14 mouse cellular contexts compared by ENCODE assay signal in the genomic region with DNA sequence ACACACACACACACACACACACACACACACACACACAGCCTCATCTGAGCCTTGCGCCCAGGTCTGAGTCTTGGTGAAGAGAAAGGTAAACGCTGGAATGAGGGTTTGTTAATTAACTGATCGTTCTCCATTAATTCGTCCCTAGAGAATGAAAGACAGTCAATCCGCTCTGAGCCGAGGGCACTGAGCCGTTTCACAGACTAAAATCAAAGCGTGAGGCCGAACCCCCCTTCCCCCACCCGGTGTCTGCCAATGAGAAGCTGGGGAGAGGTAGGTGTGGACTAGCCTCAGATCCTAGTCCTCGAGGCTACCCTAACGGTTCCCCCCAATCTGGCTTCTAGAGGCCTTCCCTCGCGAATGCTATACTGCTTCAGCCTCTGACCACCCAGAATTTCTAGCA. TPM values are rescaled to one million over a fixed set of nuclear protein-coding genes. Genes with fewer than 3 reads are reported as not detected.
A peak's percentile ranks its signal among the peaks of the same experiment; 100 is the strongest.
DNase-seq lines count a peak whose midpoint lies in the region; ATAC-seq lines count a peak whose summit lies in the region.
"Had no signal": no experiment of that assay in that cellular context is flagged by ENCODE, and none has a peak within 500 bp of the region (broad histone marks: within the 10 kb centered on the region; RNA-seq: fewer than 3 reads in every experiment).

No protein-coding gene starts in this region.

- 0 out of 2 replicates have a peak, but pooled peaks have one; percentile 9 for ATAC-seq in kidney, embryonic 16.5 days (ENCODE audit: low FRiP score, low TSS enrichment)
- ATAC-seq in hindbrain, embryonic 13.5 days (ENCODE audit: low FRiP score), result no peak
- ATAC-seq in liver, embryonic 16.5 days (ENCODE audit: low read depth), result no peak
- ATAC-seq in neural tube, embryonic 14.5 days (ENCODE audit: low read depth), result no peak
- ATAC-seq: lung, postnatal 0 days; Patski had no signal

- WGBS in kidney, embryonic 16.5 days, result 2% methylated on average over 14 of the region's 14 CpGs
- WGBS in hindbrain, embryonic 13.5 days, result 2% methylated on average over 14 of the region's 14 CpGs
- 5% methylated on average over 14 of the region's 14 CpGs for WGBS in liver, embryonic 16.5 days (ENCODE audit: insufficient replicate concordance)
- under 1% methylated on average over 14 of the region's 14 CpGs for WGBS in neural tube, embryonic 14.5 days

- H3K4me1 ChIP-seq in kidney, embryonic 16.5 days (ENCODE audit: insufficient read depth, low read length), result peaks cover 29% of the 10 kb centered on the region
- peaks cover 60% of the 10 kb centered on the region for H3K4me1 ChIP-seq in hindbrain, embryonic 13.5 days (replicated peaks)
- H3K4me1 ChIP-seq in liver, embryonic 16.5 days (ENCODE audit: control insufficient read depth, low read depth, low read length), result no peaks in the 10 kb centered on the region; the same call in 1 of the 2 replicates
- H3K4me1 ChIP-seq in neural tube, embryonic 14.5 days (ENCODE audit: control insufficient read depth, insufficient read depth, low read length), result peaks cover 17% of the 10 kb centered on the region

- no peaks in the 10 kb centered on the region for H3K9me3 ChIP-seq in kidney, embryonic 16.5 days (ENCODE audit: low read length)
- no peaks in the 10 kb centered on the region for H3K9me3 ChIP-seq in hindbrain, embryonic 13.5 days
- no peaks in the 10 kb centered on the region for H3K9me3 ChIP-seq in liver, embryonic 16.5 days (replicated peaks; ENCODE audit: control insufficient read depth, low read length)
- H3K9me3 ChIP-seq in neural tube, embryonic 14.5 days (ENCODE audit: control insufficient read depth, low read length), result no peaks in the 10 kb centered on the region
- H3K9me3 ChIP-seq: heart, embryonic 12.5 days had no signal

- 0 out of 2 replicates have a peak overlapping the region, but pooled peaks have one; percentile 74 for H3K4me2 ChIP-seq in kidney, embryonic 16.5 days (replicated peaks; ENCODE audit: low read depth, low read length)
- peak overlapping the region; percentile 87 for H3K4me2 ChIP-seq in hindbrain, embryonic 13.5 days
- H3K4me2 ChIP-seq in liver, embryonic 16.5 days (ENCODE audit: low read depth, low read length), result peak overlapping the region; percentile 41; the same call in 1 of the 2 replicates
- 0 out of 2 replicates have a peak overlapping the region, but pooled peaks have one; percentile 89 for H3K4me2 ChIP-seq in neural tube, embryonic 14.5 days (ENCODE audit: low read depth, low read length)

- no peak overlapping the region for H3K27ac ChIP-seq in kidney, embryonic 16.5 days (ENCODE audit: low read length)
- H3K27ac ChIP-seq in hindbrain, embryonic 13.5 days, result peak overlapping the region; percentile 82
- peak overlapping the region; percentile 44 for H3K27ac ChIP-seq in liver, embryonic 16.5 days (ENCODE audit: low read length)
- H3K27ac ChIP-seq in neural tube, embryonic 14.5 days (ENCODE audit: low read depth, low read length), result no peak overlapping the region
- H3K27ac ChIP-seq: gastrocnemius, adult 2 months; left cerebral cortex, adult 2 months had no signal

- H3K27me3 ChIP-seq in kidney, embryonic 16.5 days (ENCODE audit: insufficient read depth, low read length), result peaks cover 97% of the 10 kb centered on the region
- peaks cover 95% of the 10 kb centered on the region for H3K27me3 ChIP-seq in hindbrain, embryonic 13.5 days
- H3K27me3 ChIP-seq in liver, embryonic 16.5 days (ENCODE audit: control insufficient read depth, insufficient read depth, low read depth, low read length), result peaks cover 87% of the 10 kb centered on the region
- peaks cover 49% of the 10 kb centered on the region for H3K27me3 ChIP-seq in neural tube, embryonic 14.5 days (ENCODE audit: control insufficient read depth, insufficient read depth, low read length)

- DNase-seq in kidney, adult 11 months, result no peak
- no peak for DNase-seq in left cerebral cortex, adult 8-10 months (ENCODE audit: low spot score in 2 of 2)
- DNase-seq in thymus, postnatal 10 days (ENCODE audit: low spot score in 2 of 2), result no peak
- DNase-seq: adrenal gland, adult 2 months; cerebellum, postnatal 25 days; gastrocnemius, adult 2 months had no signal

- no peak overlapping the region for H3K4me3 ChIP-seq in kidney, embryonic 16.5 days (ENCODE audit: low read length)
- H3K4me3 ChIP-seq in hindbrain, embryonic 13.5 days, result peak overlapping the region; percentile 54
- peak overlapping the region; percentile 60 for H3K4me3 ChIP-seq in liver, embryonic 16.5 days (ENCODE audit: low read depth, low read length)
- H3K4me3 ChIP-seq in neural tube, embryonic 14.5 days (ENCODE audit: low read depth, low read length), result peak overlapping the region; percentile 41; the same call in 1 of the 2 replicates
- H3K4me3 ChIP-seq: gastrocnemius, adult 2 months; left cerebral cortex, adult 2 months had no signal

- no peak overlapping the region for H3K9ac ChIP-seq in kidney, embryonic 16.5 days (replicated peaks; ENCODE audit: low read length)
- peak overlapping the region; percentile 81 for H3K9ac ChIP-seq in hindbrain, embryonic 13.5 days
- no peak overlapping the region; the same call in 1 of the 2 replicates for H3K9ac ChIP-seq in liver, embryonic 16.5 days (ENCODE audit: low read depth, low read length)
- H3K9ac ChIP-seq in neural tube, embryonic 14.5 days (replicated peaks; ENCODE audit: low read depth, low read length), result peak overlapping the region; percentile 34; the same call in 1 of the 2 replicates
- H3K9ac ChIP-seq: heart, embryonic 12.5 days had no signal

- no peaks in the 10 kb centered on the region for H3K36me3 ChIP-seq in kidney, embryonic 16.5 days (ENCODE audit: insufficient read depth, low read length)
- H3K36me3 ChIP-seq in hindbrain, embryonic 13.5 days, result no peaks in the 10 kb centered on the region
- H3K36me3 ChIP-seq in liver, embryonic 16.5 days (ENCODE audit: control insufficient read depth, insufficient read depth), result no peaks in the 10 kb centered on the region
- no peaks in the 10 kb centered on the region for H3K36me3 ChIP-seq in neural tube, embryonic 14.5 days (ENCODE audit: control insufficient read depth, insufficient read depth, low read length)
- H3K36me3 ChIP-seq: heart, embryonic 12.5 days had no signal

RNA-seq across cellular contexts. Expression of gene Onecut1, which starts 2.8 kb away (rescaled TPM):
- 0.05 and 0.06 TPM in 2 replicates for polyA plus RNA-seq in kidney, embryonic 16.5 days (2015; fragmentation: Nextera tagmentation; extraction: Ambion mirVana)
- 5.5 and 7.8 TPM in 2 replicates for polyA plus RNA-seq in hindbrain, embryonic 13.5 days (2015; fragmentation: Nextera tagmentation; extraction: Ambion mirVana)
- 2.4 and 2.6 TPM in 2 replicates for polyA plus RNA-seq in liver, embryonic 16.5 days (2015; fragmentation: Nextera tagmentation; extraction: Ambion mirVana)
- 3.5 and 4.6 TPM in 2 replicates for polyA plus RNA-seq in neural tube, embryonic 14.5 days (2014; fragmentation: Nextera tagmentation; extraction: Ambion mirVana)
- total RNA-seq in left cerebral cortex, adult 8-10 months (2022), result under 1 TPM; 0.08 to 0.21 (median 0.18) TPM
- total RNA-seq: gastrocnemius, adult 2 months had no signal
- polyA plus RNA-seq: lung, postnatal 0 days; Patski had no signal

Comparison
In these comparisons a context has a peak if more than half of its experiments do, and no peak if none do; other contexts are left out.
1. H3K27ac ChIP-seq: peak in hindbrain, embryonic 13.5 days (single experiment) and liver, embryonic 16.5 days (single experiment); none in kidney, embryonic 16.5 days (single experiment) and neural tube, embryonic 14.5 days (single experiment).
2. H3K9ac ChIP-seq: peak in hindbrain, embryonic 13.5 days (single experiment) and neural tube, embryonic 14.5 days (single experiment); none in kidney, embryonic 16.5 days (single experiment) and liver, embryonic 16.5 days (single experiment).
3. Peak in every context shown above with its lines, with median percentiles within 50 percentile points of each other: H3K4me2 ChIP-seq.